Mouse (Mus musculus) E14TG2a.4 (cell line): ENCODE measurements around the gene Fam198a.

Experiments used
- CTCF ChIP-seq: conservative IDR thresholded peaks from 2 replicates; pipeline ENCODE4 v1.5.1; 2014; ENCODE audit warnings: low read length
- NANOG ChIP-seq: IDR thresholded peaks from 2 replicates; pipeline ENCODE4 v1.6.1; 2014; ENCODE audit warnings: borderline replicate concordance, low read length, mixed read lengths

DNA sequence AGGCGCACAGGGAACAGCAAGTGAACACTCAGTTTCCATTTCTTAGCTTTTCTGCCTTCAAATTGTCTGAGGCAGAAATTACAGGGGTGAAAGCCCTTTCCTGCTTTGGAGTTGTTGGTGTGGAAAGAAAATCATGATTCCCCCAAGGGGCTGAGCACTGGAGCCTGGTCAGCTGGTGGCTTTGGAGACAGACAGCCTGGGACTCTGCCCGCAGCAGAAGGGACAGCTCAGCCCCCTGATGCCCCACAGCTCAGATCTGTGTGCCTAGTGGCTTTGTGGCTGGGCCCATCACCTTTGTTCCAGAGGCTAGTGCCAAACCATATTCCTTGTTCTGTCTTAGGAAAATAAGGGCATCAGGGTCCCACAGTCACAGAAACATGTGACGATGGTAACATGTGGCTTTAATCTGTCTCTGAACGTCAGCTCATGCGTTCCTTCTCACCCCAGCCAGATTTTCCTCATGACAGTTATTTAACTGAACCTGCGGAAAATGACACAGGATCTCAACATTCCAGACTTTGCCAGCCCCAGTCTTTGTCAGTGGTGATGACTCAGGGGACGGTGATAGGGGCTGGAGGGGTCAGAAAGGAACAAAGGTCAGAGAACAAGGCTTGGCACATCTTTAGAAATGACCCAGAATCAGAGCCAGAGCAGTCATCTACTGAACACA lies 9.3 kb downstream of the Fam198a start:
- TF ChIP-seq CTCF (no peak), NANOG (no peak)
